Mouse (Mus musculus): ENCODE measurements at regions not wholly inside any gene's neighbourhood (a gene's known extent, or its start where the extent isn't known, plus 50 kb on each side); places are given as distances from the start of the nearest gene placed in this dataset.

- no peak for TF ChIP-seq E2F4 (IDR thresholded peaks at IDR 0.05; ENCODE audit: insufficient read depth)
- no peak for TF ChIP-seq POLR2AphosphoS2 (IDR thresholded peaks at IDR 0.05; ENCODE audit: insufficient read length, low read depth)
- no peak for TF ChIP-seq POLR2A (IDR thresholded peaks at IDR 0.05; ENCODE audit: insufficient read length, low read depth)
- TF ChIP-seq MAX (IDR thresholded peaks at IDR 0.05; ENCODE audit: low read depth), result no peak
- TF ChIP-seq MYOD1 (IDR thresholded peaks at IDR 0.05; ENCODE audit: control insufficient read depth in 1 of 3, insufficient read length in 2 of 3, low read depth in 2 of 3), result no peak
- no peak for TF ChIP-seq USF1 (IDR thresholded peaks at IDR 0.05; ENCODE audit: low read depth)
- no peak for TF ChIP-seq MYOG (IDR thresholded peaks at IDR 0.05; ENCODE audit: control insufficient read depth in 1 of 3, insufficient read depth in 1 of 3, insufficient read length in 2 of 3, low read depth in 2 of 3)
These were observed 55.1 kb upstream of the Pim1 start for GRCm38 (mm10) chr17:29435345-29436006.

All from myocyte (in vitro differentiated cells).